Mouse (Mus musculus): ENCODE results near the gene Ptprd. TPM values are rescaled to one million over a fixed set of nuclear protein-coding genes. Genes with fewer than 3 reads are reported as not detected.

Gene Ptprd
- polyA plus RNA-seq, 1 experiment: 1.2 TPM

DNA sequence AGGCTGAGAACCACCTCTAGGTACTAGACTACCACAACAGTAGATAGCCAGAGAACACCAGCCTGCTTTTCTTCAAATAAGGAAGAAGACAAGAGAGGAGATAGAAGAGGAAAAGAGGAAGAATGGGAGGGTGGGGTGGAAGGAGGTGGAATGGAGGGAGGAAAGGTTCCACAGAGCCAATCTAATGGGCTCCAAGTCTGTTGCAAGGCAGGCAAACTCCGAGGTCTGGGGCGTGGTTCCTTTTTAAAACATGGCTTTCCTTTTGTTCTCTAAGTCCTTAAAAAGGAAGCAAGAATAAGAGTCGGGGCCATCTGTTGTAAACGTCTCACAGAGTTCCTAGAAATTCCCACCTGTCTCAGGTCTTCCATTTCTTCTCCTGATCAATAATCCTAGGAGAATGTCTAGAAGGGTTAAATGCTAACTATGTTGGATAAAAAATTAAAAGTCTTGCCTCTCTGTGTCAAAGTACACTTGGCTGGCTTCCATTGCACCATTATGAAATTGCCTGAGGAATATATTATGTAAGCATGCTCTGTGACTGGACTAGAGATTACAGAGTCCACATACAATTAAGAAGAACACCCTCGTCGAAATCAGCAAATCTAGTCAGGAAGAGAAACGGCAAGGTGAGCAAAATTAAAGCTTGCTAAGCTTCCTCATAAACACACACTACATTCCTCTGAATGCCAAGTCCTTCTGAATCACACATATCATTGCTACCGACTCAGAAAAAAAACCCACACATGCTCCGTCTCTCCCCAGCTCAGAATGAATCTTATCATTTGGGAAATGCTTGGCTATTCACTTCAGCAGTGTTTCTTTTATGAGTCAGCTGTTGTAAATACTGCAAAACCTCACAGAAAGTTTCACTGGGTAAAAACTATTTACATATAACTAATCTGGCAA, 1787.2 kb downstream of the Ptprd start:
- H3K36me3 ChIP-seq (ENCODE audit: control insufficient read depth, insufficient read depth): no peaks in the 10 kb centered on the region
- H3K79me2 ChIP-seq (ENCODE audit: control insufficient read depth, insufficient read depth): no peaks in the 10 kb centered on the region
- no peaks in the 10 kb centered on the region for H3K79me3 ChIP-seq (ENCODE audit: low read depth)
- no peak overlapping the region for H3ac ChIP-seq (ENCODE audit: control insufficient read depth, insufficient read length, low read depth)
- H3K27me3 ChIP-seq (ENCODE audit: control insufficient read depth, insufficient read depth, insufficient read length): no peaks in the 10 kb centered on the region
- no peak for TF ChIP-seq MYOG (IDR thresholded peaks at IDR 0.05; ENCODE audit: control insufficient read depth, extremely low read depth, insufficient read length)
- TF ChIP-seq CEBPB (IDR thresholded peaks at IDR 0.05; ENCODE audit: low read depth): no peak
- TF ChIP-seq USF1 (IDR thresholded peaks at IDR 0.05; ENCODE audit: low read depth): no peak
- TF ChIP-seq FOSL1 (IDR thresholded peaks at IDR 0.05; ENCODE audit: insufficient read depth, low read length, poor library complexity, severe bottlenecking): no peak
- no peak for TF ChIP-seq MAX (IDR thresholded peaks at IDR 0.05)
- TF ChIP-seq MYOD1 (IDR thresholded peaks at IDR 0.05; ENCODE audit: control insufficient read depth, insufficient read length, low read depth): no peak
- no peak for TF ChIP-seq CTCF (IDR thresholded peaks at IDR 0.05; ENCODE audit: control insufficient read depth, insufficient read depth, insufficient read length)
- H3K4me3 ChIP-seq (ENCODE audit: insufficient read depth, poor library complexity, severe bottlenecking): no peak overlapping the region

- H3K79me3 ChIP-seq (ENCODE audit: low read depth): no peaks in the 10 kb centered on the region
- H3ac ChIP-seq (ENCODE audit: control insufficient read depth, insufficient read length, low read depth): no peak overlapping the region
- H3K79me2 ChIP-seq (ENCODE audit: control insufficient read depth, insufficient read depth): no peaks in the 10 kb centered on the region
- no peaks in the 10 kb centered on the region for H3K36me3 ChIP-seq (ENCODE audit: control insufficient read depth, insufficient read depth)
- TF ChIP-seq MYOD1 (IDR thresholded peaks at IDR 0.05; ENCODE audit: control insufficient read depth, insufficient read length, low read depth) (no peak), CEBPB (IDR thresholded peaks at IDR 0.05; ENCODE audit: low read depth) (no peak), MAX (IDR thresholded peaks at IDR 0.05) (no peak), USF1 (IDR thresholded peaks at IDR 0.05; ENCODE audit: low read depth) (no peak), FOSL1 (IDR thresholded peaks at IDR 0.05; ENCODE audit: insufficient read depth, low read length, poor library complexity, severe bottlenecking) (no peak), CTCF (IDR thresholded peaks at IDR 0.05; ENCODE audit: control insufficient read depth, insufficient read depth, insufficient read length) (no peak), MYOG (IDR thresholded peaks at IDR 0.05; ENCODE audit: control insufficient read depth, extremely low read depth, insufficient read length) (no peak)
- no peak overlapping the region for H3K4me3 ChIP-seq (ENCODE audit: insufficient read depth, poor library complexity, severe bottlenecking)
- H3K27me3 ChIP-seq (ENCODE audit: control insufficient read depth, insufficient read depth, insufficient read length): no peaks in the 10 kb centered on the region
Observed at GRCm38 (mm10) chr4:76422113-76422512, 1789.6 kb downstream of the Ptprd start.

DNA sequence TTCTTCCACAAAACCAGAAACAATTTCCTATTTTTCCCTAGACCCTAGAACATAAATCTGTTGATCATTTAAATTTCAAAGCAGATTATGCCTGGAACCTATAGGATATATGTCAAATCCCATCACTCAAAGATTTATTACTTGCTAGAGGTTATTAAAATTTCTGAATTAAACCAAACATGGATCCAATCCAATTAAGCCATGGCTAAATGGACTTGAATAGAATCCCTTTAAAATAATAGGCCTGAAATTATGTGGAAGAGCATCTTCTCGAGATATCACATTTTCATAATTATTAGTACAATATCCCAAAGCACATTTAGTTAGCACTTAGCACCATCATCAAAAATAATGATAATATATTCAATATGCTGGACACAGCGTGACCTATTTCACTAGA, 1792.1 kb downstream of the Ptprd start:
- Histone ChIP-seq H3K27me3 (ENCODE audit: control insufficient read depth, insufficient read depth, insufficient read length) (no peaks in the 10 kb centered on the region), H3K4me3 (ENCODE audit: insufficient read depth, poor library complexity, severe bottlenecking) (no peak overlapping the region), H3K79me2 (ENCODE audit: control insufficient read depth, insufficient read depth) (no peaks in the 10 kb centered on the region), H3K79me3 (ENCODE audit: low read depth) (no peaks in the 10 kb centered on the region), H3K36me3 (ENCODE audit: control insufficient read depth, insufficient read depth) (no peaks in the 10 kb centered on the region), H3ac (ENCODE audit: control insufficient read depth, insufficient read length, low read depth) (no peak overlapping the region)
- TF ChIP-seq MAX (IDR thresholded peaks at IDR 0.05) (no peak), MYOG (IDR thresholded peaks at IDR 0.05; ENCODE audit: control insufficient read depth, extremely low read depth, insufficient read length) (no peak), CEBPB (IDR thresholded peaks at IDR 0.05; ENCODE audit: low read depth) (no peak), MYOD1 (IDR thresholded peaks at IDR 0.05; ENCODE audit: control insufficient read depth, insufficient read length, low read depth) (no peak), USF1 (IDR thresholded peaks at IDR 0.05; ENCODE audit: low read depth) (no peak), CTCF (IDR thresholded peaks at IDR 0.05; ENCODE audit: control insufficient read depth, insufficient read depth, insufficient read length) (no peak), FOSL1 (IDR thresholded peaks at IDR 0.05; ENCODE audit: insufficient read depth, low read length, poor library complexity, severe bottlenecking) (no peak)

- H3K36me3 ChIP-seq (ENCODE audit: control insufficient read depth, insufficient read depth): no peaks in the 10 kb centered on the region
- H3K79me2 ChIP-seq (ENCODE audit: control insufficient read depth, insufficient read depth): no peaks in the 10 kb centered on the region
- H3ac ChIP-seq (ENCODE audit: control insufficient read depth, insufficient read length, low read depth): no peak overlapping the region
- no peaks in the 10 kb centered on the region for H3K27me3 ChIP-seq (ENCODE audit: control insufficient read depth, insufficient read depth, insufficient read length)
- H3K4me3 ChIP-seq (ENCODE audit: insufficient read depth, poor library complexity, severe bottlenecking): no peak overlapping the region
- TF ChIP-seq MAX (IDR thresholded peaks at IDR 0.05) (no peak), MYOD1 (IDR thresholded peaks at IDR 0.05; ENCODE audit: control insufficient read depth, insufficient read length, low read depth) (no peak)
- H3K79me3 ChIP-seq (ENCODE audit: low read depth): no peaks in the 10 kb centered on the region
Observed at GRCm38 (mm10) chr4:76417676-76418075, 1794.1 kb downstream of the Ptprd start.

DNA sequence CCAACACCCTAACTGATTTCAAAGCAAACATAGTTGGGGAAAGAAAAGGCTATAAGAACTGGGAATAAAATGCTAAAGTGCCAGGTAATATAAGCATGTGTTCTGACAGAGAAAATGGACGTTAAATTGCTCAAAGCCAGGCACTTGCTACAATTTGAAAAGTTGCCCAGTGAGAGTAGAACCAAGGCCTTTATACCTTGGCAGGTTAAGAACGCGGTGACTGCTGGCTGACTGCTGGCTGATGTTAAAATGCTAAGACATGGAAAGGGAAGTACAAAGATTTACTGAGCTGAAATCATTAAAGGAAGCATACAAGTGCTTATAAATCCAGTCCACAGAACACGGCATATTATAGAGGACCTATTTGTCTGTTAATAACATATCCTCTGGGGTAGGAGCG, 1796.1 kb downstream of the Ptprd start:
- Histone ChIP-seq H3K79me2 (ENCODE audit: control insufficient read depth, insufficient read depth) (no peaks in the 10 kb centered on the region), H3ac (ENCODE audit: control insufficient read depth, insufficient read length, low read depth) (no peak overlapping the region), H3K79me3 (ENCODE audit: low read depth) (no peaks in the 10 kb centered on the region), H3K36me3 (ENCODE audit: control insufficient read depth, insufficient read depth) (no peaks in the 10 kb centered on the region), H3K4me3 (ENCODE audit: insufficient read depth, poor library complexity, severe bottlenecking) (no peak overlapping the region), H3K27me3 (ENCODE audit: control insufficient read depth, insufficient read depth, insufficient read length) (no peaks in the 10 kb centered on the region)
- TF ChIP-seq MAX (IDR thresholded peaks at IDR 0.05) (no peak), MYOD1 (IDR thresholded peaks at IDR 0.05; ENCODE audit: control insufficient read depth, insufficient read length, low read depth) (no peak), CEBPB (IDR thresholded peaks at IDR 0.05; ENCODE audit: low read depth) (no peak), MYOG (IDR thresholded peaks at IDR 0.05; ENCODE audit: control insufficient read depth, extremely low read depth, insufficient read length) (no peak), USF1 (IDR thresholded peaks at IDR 0.05; ENCODE audit: low read depth) (no peak), FOSL1 (IDR thresholded peaks at IDR 0.05; ENCODE audit: insufficient read depth, low read length, poor library complexity, severe bottlenecking) (no peak)

DNA sequence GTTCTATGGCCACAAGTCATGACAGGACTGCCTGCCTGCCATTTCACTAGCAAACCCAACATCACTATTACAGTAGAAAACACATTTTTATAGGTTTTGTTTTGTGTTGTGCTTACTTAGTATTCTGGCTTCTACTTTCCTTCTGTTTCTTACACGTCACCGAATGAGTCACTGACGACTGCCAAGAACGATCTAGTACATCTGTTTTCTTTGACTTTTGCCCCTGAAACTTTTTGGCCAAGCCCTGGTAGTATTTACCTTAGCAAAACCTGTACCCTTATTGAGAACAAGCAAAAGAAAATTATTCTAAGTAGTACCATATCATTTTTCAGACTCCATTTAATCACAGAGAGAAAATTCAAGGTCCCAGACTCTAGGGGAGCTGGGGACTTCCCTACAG, 1797.2 kb downstream of the Ptprd start:
- TF ChIP-seq CEBPB (IDR thresholded peaks at IDR 0.05; ENCODE audit: low read depth) (no peak), FOSL1 (IDR thresholded peaks at IDR 0.05; ENCODE audit: insufficient read depth, low read length, poor library complexity, severe bottlenecking) (no peak), MYOG (IDR thresholded peaks at IDR 0.05; ENCODE audit: control insufficient read depth, extremely low read depth, insufficient read length) (no peak)
- no peak overlapping the region for H3ac ChIP-seq (ENCODE audit: control insufficient read depth, insufficient read length, low read depth)

More for the DNA sequence above, 1797.2 kb downstream of the Ptprd start:
- H3K27me3 ChIP-seq (ENCODE audit: control insufficient read depth, insufficient read depth, insufficient read length): no peaks in the 10 kb centered on the region
- no peak overlapping the region for H3K4me3 ChIP-seq (ENCODE audit: insufficient read depth, poor library complexity, severe bottlenecking)
- H3K79me2 ChIP-seq (ENCODE audit: control insufficient read depth, insufficient read depth): no peaks in the 10 kb centered on the region
- no peaks in the 10 kb centered on the region for H3K79me3 ChIP-seq (ENCODE audit: low read depth)
- no peaks in the 10 kb centered on the region for H3K36me3 ChIP-seq (ENCODE audit: control insufficient read depth, insufficient read depth)
